Mouse (Mus musculus) embryonic facial prominence, embryonic 15.5 days (tissue): ENCODE measurements around the gene Gm20388. TPM values are rescaled to one million over a fixed set of nuclear protein-coding genes. Genes with fewer than 3 reads are reported as not detected.
"Not testable (repeated sequence)": the region's sequence is repeated elsewhere in the genome, so short reads cannot be mapped to it uniquely, and the experiment has no call there.

Experiments
- ATAC-seq: fragments of 200-750 bp; cut with Nextera tagmentation; 2 replicates; pipeline ENCODE4 v1.8.0; 2017; ENCODE audit warnings: low read depth, moderate TSS enrichment; ENCODE audit not compliant: insufficient number of reproducible peaks, low FRiP score, low TSS enrichment
- H3K27ac ChIP-seq: fragments of 300-500 bp; sonication (generic); replicated peaks from 2 replicates; pipeline ENCODE4 v1.5.1; 2015; ENCODE audit warnings: mild to moderate bottlenecking, inconsistent platforms
- H3K27me3 ChIP-seq: fragments of 300-500 bp; sonication (generic); 2 replicates; pipeline ENCODE4 v1.6.1; 2015; ENCODE audit warnings: inconsistent platforms
- H3K36me3 ChIP-seq: fragments of 300-500 bp; sonication (generic); 2 replicates; pipeline ENCODE4 v1.6.1; 2015; ENCODE audit warnings: mild to moderate bottlenecking, inconsistent platforms
- H3K4me1 ChIP-seq: fragments of 300-500 bp; sonication (generic); 2 replicates; pipeline ENCODE4 v1.6.1; 2015; ENCODE audit warnings: inconsistent platforms
- H3K4me2 ChIP-seq: fragments of 300-500 bp; sonication (generic); replicated peaks from 2 replicates; pipeline ENCODE4 v1.6.1; 2015; ENCODE audit warnings: mild to moderate bottlenecking, inconsistent platforms
- H3K4me3 ChIP-seq: fragments of 300-500 bp; sonication (generic); replicated peaks from 2 replicates; pipeline ENCODE4 v1.5.1; 2015; ENCODE audit warnings: mild to moderate bottlenecking, inconsistent platforms
- H3K9ac ChIP-seq: fragments of 300-500 bp; sonication (generic); 2 replicates; pipeline ENCODE4 v1.6.1; 2015; ENCODE audit warnings: inconsistent platforms
- H3K9me3 ChIP-seq: fragments of 300-500 bp; sonication (generic); replicated peaks from 2 replicates; pipeline ENCODE4 v1.6.1; 2016; ENCODE audit warnings: inconsistent platforms
- WGBS: fragments of 180-500 bp; shearing (Covaris S2); methylation state at CpG from one replicate; pipeline ENCODE4 v1.1.7; 2015; 5-methylcytosine and 5-hydroxymethylcytosine counted together
- polyA plus RNA-seq: library from polyadenylated mRNA; unstranded; fragments of >200 nt; fragmentation: Nextera tagmentation; extraction: Ambion mirVana; gene quantifications from 2 replicates; pipeline ENCODE4 v1.2.1, GENCODE M21; 2015

Gm20388 gene
- polyA plus RNA-seq, 1 experiment from 2014 or later: 8.0 TPM

DNA sequence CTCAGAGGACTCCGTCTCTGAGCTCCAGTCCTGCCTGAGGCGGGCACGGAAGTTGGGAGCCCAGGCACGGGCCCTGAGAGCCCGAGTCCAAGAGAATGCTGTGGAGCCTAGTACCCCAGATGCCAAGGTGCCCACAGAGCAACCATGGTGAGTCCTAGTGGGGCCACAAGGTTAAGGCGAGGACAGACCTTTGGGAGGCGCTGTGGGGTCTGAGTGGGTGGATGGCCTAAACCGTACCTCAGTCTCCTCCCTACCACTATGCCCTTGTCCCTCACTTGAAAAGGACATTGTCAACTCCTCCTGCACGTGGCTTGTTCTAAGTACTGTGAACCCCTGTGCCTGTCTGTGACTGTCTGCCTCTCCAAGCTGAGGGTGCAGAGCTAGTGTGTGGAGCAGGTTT is 2658.7 kb downstream of the Gm20388 start:
- peaks cover 48% of the 10 kb centered on the region for H3K36me3 ChIP-seq
- H3K4me3 ChIP-seq: peak overlapping the region; percentile 88
- H3K9ac ChIP-seq: peak overlapping the region; percentile 28
- peaks cover 24% of the 10 kb centered on the region for H3K4me1 ChIP-seq
- no peak for ATAC-seq
- H3K27ac ChIP-seq: 0 out of 2 replicates have a peak overlapping the region, but pooled peaks have one; percentile 7
- 58% methylated on average over 9 of the region's 9 CpGs for WGBS
- H3K9me3 ChIP-seq: no peaks in the 10 kb centered on the region
- H3K27me3 ChIP-seq: no peaks in the 10 kb centered on the region
- peak overlapping the region; percentile 75 for H3K4me2 ChIP-seq

DNA sequence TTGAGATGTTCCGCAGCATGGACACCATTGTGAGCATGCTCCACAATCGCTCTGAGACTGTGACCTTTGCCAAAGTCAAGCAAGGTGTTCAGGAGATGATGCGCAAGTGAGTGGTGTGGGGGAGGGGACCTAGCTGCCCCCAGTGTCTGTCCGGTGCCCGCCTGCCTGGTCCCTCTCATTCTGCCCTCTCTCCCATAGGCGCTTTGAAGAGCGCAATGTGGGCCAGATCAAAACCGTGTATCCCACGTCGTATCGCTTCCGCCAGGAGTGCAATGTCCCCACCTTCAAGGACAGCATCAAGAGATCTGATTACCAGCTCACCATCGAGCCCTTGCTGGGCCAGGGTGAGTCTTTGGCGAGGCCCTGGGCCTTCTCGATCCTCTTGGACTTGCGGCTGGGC is 2659.4 kb downstream of the Gm20388 start:
- Histone ChIP-seq H3K36me3 (peaks cover 51% of the 10 kb centered on the region), H3K4me2 (no peak overlapping the region), H3K27me3 (no peaks in the 10 kb centered on the region), H3K9ac (no peak overlapping the region), H3K27ac (no peak overlapping the region), H3K4me3 (no peak overlapping the region), H3K4me1 (peaks cover 31% of the 10 kb centered on the region), H3K9me3 (no peaks in the 10 kb centered on the region)
- no peak for ATAC-seq
- 92% methylated on average over 16 of the region's 16 CpGs for WGBS

DNA sequence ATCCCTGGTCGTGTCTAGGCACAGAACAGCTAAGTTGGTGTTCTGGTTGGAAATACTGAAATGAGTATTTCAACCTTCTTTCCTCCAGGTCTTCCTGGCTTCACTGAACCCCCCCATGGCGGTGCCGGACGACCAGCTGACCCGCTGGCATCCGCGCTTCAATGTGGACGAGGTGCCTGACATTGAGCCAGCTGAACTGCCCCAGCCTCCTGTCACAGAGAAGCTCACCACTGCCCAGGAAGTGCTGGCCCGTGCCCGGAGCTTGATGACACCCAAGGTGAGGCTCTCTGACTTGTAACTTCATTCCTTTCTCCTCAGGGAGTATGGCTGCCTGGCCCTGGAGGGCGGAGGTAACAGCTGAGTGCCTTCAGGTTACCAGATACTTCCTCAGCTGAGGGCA is 2660.5 kb downstream of the Gm20388 start:
- Histone ChIP-seq H3K4me1 (peaks cover 42% of the 10 kb centered on the region), H3K27ac (no peak overlapping the region), H3K9ac (no peak overlapping the region), H3K36me3 (peaks cover 51% of the 10 kb centered on the region), H3K9me3 (no peaks in the 10 kb centered on the region), H3K4me2 (no peak overlapping the region), H3K27me3 (no peaks in the 10 kb centered on the region), H3K4me3 (no peak overlapping the region)
- no peak for ATAC-seq
- WGBS: 90% methylated on average over 11 of the region's 11 CpGs

DNA sequence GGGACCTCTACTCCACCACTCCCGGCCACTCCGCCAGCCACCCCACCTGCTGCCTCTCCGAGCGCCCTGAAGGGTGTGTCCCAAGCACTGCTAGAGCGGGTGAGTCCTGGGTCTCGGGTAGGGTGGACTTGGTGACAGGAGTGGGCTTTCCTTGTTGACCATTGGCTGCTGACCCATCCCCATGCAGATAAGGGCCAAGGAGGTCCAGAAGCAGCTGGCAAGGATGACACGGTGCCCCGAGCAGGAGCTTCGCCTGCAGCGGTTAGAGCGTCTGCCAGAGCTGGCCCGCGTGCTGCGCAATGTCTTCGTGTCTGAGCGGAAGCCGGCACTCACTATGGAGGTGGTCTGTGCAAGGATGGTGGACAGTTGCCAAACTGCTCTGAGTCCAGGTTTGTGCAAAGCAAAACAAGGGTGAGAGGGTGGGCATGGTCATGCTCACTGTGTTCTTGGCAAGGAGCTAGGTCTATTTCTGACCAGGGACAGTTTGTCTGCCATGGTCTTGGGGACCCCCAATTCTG is 2661.2 kb downstream of the Gm20388 start:
- Histone ChIP-seq H3K27ac (no peak overlapping the region), H3K9me3 (no peaks in the 10 kb centered on the region), H3K4me3 (no peak overlapping the region), H3K4me2 (no peak overlapping the region), H3K9ac (no peak overlapping the region), H3K27me3 (no peaks in the 10 kb centered on the region), H3K36me3 (peaks cover 51% of the 10 kb centered on the region), H3K4me1 (peaks cover 39% of the 10 kb centered on the region)
- 90% methylated on average over 17 of the region's 17 CpGs for WGBS
- no peak for ATAC-seq

DNA sequence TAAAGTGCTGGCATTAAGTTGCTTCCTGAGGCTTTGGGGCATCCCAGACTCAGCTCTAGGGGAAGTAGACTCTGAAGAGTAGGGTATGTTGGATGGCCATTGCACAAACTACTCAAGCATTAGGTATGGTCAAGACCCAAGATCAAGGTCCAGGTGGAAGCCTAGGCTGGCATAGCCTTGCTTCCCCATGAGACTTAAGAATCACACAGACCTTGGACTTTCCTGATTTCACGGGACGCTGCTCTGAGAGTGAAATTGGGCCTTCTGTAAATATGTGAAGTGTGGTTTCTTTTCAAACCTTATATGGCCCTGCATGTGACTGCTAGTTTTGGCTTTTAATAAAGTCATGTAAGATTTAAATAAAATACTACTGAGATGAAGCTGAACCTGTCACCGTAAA is 2662.1 kb downstream of the Gm20388 start:
- Histone ChIP-seq H3K4me2 (no peak overlapping the region), H3K27me3 (no peaks in the 10 kb centered on the region), H3K36me3 (peaks cover 51% of the 10 kb centered on the region), H3K4me3 (no peak overlapping the region), H3K9ac (no peak overlapping the region), H3K4me1 (peaks cover 39% of the 10 kb centered on the region), H3K27ac (no peak overlapping the region; the same call in 1 of the 2 replicates), H3K9me3 (no peaks in the 10 kb centered on the region)
- no peak for ATAC-seq
- 90% methylated on average over 3 of the region's 3 CpGs for WGBS

DNA sequence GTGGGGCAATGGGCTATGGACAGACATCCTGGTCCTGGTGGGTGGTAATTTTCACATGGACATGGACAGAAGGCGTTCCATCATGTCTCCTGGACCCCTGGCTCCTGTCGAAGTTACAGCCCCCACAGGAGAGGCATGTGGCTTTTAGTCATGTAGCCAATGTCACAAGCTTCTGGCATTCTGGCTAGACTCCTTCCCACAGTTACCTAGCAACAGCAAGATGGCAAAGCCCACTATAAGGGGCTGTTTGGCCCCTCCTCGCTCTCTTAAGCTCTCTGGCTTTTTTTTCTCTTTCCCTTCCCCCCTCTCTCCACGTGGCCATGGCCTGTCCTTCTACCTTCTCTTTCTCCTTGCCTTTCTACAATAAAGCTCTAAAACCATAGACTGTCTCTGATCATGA is 2662.5 kb downstream of the Gm20388 start:
- H3K27me3 ChIP-seq, H3K9me3 ChIP-seq, H3K4me3 ChIP-seq, H3K27ac ChIP-seq, H3K4me2 ChIP-seq, ATAC-seq, H3K9ac ChIP-seq: not testable (repeated sequence)
- Histone ChIP-seq H3K4me1 (peaks cover 39% of the 10 kb centered on the region), H3K36me3 (peaks cover 51% of the 10 kb centered on the region)
- 55% methylated on average over 4 of the region's 4 CpGs for WGBS

DNA sequence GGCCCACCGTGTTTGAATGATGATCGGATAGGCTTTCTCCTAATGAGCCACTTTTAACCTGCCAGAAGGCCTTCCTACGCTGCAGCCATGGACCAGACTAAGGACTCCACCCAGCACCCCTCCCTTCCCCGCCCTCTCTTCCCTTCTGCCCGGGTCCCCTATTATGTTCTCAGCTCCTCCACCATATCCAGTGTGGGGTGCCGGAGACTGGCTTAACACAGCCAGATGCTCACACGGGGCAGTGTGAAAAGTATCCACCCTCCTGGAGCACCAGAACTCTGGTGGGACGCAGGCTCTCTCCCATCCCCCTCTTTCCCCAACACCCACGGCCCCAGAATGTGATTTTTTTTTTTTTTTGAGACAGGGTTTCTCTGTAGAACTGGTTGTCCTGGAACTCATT is 2662.9 kb downstream of the Gm20388 start:
- Histone ChIP-seq H3K9ac (no peak overlapping the region), H3K4me1 (peaks cover 41% of the 10 kb centered on the region), H3K9me3 (no peaks in the 10 kb centered on the region), H3K4me2 (no peak overlapping the region), H3K27me3 (no peaks in the 10 kb centered on the region), H3K4me3 (no peak overlapping the region), H3K36me3 (peaks cover 51% of the 10 kb centered on the region), H3K27ac (no peak overlapping the region)
- no peak for ATAC-seq
- WGBS: 55% methylated on average over 9 of the region's 9 CpGs

DNA sequence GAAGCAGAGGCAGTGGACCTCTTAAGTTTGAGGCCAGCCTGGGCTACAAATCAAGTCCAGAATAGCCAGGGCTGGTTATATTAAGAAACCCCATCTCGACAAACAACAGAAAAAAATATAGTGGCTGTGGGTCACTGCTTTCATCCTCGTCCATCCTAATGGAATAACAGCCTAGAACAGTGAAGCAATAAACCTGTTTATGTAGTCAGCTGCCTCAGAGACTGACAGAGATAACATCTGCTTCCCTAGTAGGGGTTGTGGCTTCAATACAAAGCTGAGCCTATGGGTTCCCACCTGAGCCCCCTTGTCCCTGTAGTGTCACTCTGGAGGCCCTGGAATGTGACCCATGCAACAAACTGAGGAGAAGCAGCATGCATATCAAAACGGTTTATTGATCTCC is 2663.6 kb downstream of the Gm20388 start:
- Histone ChIP-seq H3K27me3 (no peaks in the 10 kb centered on the region), H3K9ac (no peak overlapping the region), H3K4me2 (no peak overlapping the region), H3K36me3 (peaks cover 51% of the 10 kb centered on the region), H3K4me3 (no peak overlapping the region), H3K9me3 (no peaks in the 10 kb centered on the region), H3K4me1 (peaks cover 41% of the 10 kb centered on the region), H3K27ac (no peak overlapping the region)
- ATAC-seq: no peak
- WGBS: 68% methylated on average over 3 of the region's 3 CpGs

DNA sequence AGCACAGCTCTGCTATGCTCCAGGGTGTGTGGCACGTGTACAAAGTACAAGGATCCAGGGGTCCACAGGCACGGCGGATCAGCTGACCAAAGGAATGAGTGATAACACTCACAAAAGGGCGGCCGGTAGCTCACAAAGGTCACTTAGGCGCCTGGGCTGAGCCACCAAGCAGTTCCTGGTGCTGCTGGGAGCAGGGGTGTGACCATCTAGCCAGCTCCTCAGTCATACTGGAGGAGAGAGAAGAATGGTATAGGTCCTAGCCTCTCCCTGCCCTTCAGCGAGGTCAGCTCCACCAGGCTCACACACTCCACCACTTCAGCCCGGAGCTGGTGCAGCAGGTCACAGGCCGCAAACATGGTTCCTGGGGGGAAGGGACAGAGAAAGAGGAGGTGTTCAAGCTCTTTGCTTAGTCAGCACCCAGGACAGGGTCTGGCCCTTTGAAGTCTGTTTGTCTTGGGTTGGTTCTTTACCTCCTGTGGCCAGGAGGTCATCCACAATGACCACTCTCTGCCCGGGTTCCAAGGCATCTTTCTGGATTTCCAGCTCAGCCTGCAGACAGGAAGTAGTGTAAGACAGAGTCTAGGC is 2664.1 kb downstream of the Gm20388 start:
- H3K36me3 ChIP-seq: peaks cover 46% of the 10 kb centered on the region
- H3K4me2 ChIP-seq: no peak overlapping the region
- no peak overlapping the region for H3K4me3 ChIP-seq
- H3K9me3 ChIP-seq: no peaks in the 10 kb centered on the region
- H3K9ac ChIP-seq: no peak overlapping the region
- H3K4me1 ChIP-seq: peaks cover 41% of the 10 kb centered on the region
- no peaks in the 10 kb centered on the region for H3K27me3 ChIP-seq
- no peak overlapping the region for H3K27ac ChIP-seq
- 58% methylated on average over 10 of the region's 10 CpGs for WGBS
- ATAC-seq: no peak

DNA sequence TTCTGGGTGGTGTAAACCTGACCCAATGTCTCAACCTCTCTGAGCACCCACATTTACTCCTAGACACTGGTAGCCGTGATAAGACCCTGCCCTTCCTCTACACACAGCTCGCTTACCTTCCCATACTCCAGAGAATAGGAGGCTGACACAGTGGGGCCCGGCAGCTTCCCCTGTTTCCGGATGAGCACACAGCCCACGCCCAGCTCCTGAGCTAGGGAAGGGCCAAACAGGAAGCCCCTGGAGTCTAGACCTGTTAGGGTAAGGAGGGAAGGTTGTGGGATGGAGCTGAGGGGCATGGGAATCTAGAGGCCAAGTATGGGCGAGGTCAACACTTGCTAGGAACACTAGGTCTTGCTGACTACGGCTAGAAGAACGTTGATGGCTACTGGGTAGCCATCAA is 2664.6 kb downstream of the Gm20388 start:
- no peaks in the 10 kb centered on the region for H3K9me3 ChIP-seq
- WGBS: 63% methylated on average over 8 of the region's 8 CpGs
- peaks cover 41% of the 10 kb centered on the region for H3K36me3 ChIP-seq
- 0 out of 2 replicates have a peak overlapping the region, but pooled peaks have one; percentile 5 for H3K27ac ChIP-seq
- no peak for ATAC-seq
- H3K27me3 ChIP-seq: no peaks in the 10 kb centered on the region
- peaks cover 45% of the 10 kb centered on the region for H3K4me1 ChIP-seq
- peak overlapping the region; percentile 77 for H3K4me2 ChIP-seq
- H3K9ac ChIP-seq: 0 out of 2 replicates have a peak overlapping the region, but pooled peaks have one; percentile 69
- peak overlapping the region; percentile 71 for H3K4me3 ChIP-seq

DNA sequence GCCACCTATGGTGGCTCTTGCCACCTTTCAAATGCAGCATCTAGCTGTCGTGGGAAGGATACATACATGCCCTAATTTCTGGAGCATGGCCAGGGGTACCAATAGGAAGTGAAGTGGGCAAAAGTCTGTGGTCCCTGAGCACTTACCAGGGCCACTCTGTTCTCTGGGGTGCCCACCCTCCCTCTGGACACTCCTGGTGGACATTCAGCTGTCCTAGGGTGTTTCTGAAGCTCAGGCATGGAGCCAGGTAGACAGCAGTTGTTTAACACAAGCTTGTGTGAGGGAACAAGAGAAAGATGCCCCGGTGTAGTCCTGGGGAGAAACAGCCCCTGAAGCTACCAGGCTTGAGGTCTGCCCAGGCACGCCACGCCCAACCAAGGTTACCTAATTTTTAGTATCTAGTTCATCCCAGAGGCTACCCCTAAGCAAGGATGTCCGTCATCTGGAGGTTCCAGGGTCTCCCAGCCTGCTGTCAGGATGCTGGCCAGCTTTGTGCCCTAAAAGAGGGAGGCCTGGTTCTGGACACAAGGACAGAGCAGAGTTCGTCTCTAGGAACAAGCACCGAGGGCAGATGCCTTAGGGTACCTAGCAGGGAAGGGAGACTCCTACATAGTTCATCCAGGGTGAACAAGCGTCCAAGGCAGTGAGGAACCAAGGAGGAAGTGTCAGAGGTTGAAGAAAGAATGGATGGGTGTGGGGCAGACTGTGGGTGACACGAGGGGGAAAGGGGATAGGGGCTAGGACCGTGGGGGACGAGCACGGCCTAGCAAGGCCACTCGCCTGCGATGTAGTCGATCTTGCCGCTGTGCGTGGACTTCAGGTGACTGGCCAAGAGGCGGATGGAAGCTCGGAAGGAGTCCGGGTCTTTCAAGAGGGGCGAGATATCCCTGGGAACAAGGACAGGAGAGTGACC is 2665.3 kb downstream of the Gm20388 start:
- ATAC-seq: peak; percentile 9; the same call in 1 of the 2 replicates
- H3K4me2 ChIP-seq: peak overlapping the region; percentile 77
- peak overlapping the region; percentile 71 for H3K4me3 ChIP-seq
- WGBS: 13% methylated on average over 21 of the region's 21 CpGs
- peaks cover 48% of the 10 kb centered on the region for H3K4me1 ChIP-seq
- H3K36me3 ChIP-seq: peaks cover 34% of the 10 kb centered on the region
- H3K9ac ChIP-seq: peak overlapping the region; percentile 69
- no peaks in the 10 kb centered on the region for H3K9me3 ChIP-seq
- H3K27me3 ChIP-seq: no peaks in the 10 kb centered on the region
- peak overlapping the region; percentile 75 for H3K27ac ChIP-seq
